Mouse (Mus musculus) CH12.LX (cell line): ENCODE data around the gene Fam19a1. TPM values are rescaled to one million over a fixed set of nuclear protein-coding genes. Genes with fewer than 3 reads are reported as not detected.
A peak's percentile ranks its signal among the peaks of the same experiment; 100 is the strongest.

ENCODE experiments used
- DNase-seq: peaks from one replicate; pipeline ENCODE4 v3.0.0-alpha.2; 2013; ENCODE audit errors: extremely low read depth
- H3K27ac ChIP-seq: 2 replicates; pipeline ENCODE4 v1.5.1; 2012; ENCODE audit warnings: low read depth, mild to moderate bottlenecking, control low read depth, moderate library complexity; ENCODE audit not compliant: insufficient read depth
- H3K27me3 ChIP-seq: replicated peaks from 2 replicates; pipeline ENCODE3; 2012; ENCODE audit warnings: inconsistent platforms
- H3K36me3 ChIP-seq, 2 experiments: replicated peaks in 1 of 2; 2 replicates each; pipeline versions ENCODE3 to v1.6.1; 2012; ENCODE audit warnings: inconsistent platforms in 1 of 2, low read length in 1 of 2, mild to moderate bottlenecking in 1 of 2, mixed read lengths in 1 of 2, moderate library complexity in 1 of 2; ENCODE audit not compliant: control insufficient read depth in 1 of 2, insufficient read depth in 1 of 2
- H3K4me1 ChIP-seq, 2 experiments: 2 replicates each; pipeline ENCODE4 v1.6.1; 2012; ENCODE audit warnings: inconsistent platforms in 1 of 2, moderate library complexity in 1 of 2; ENCODE audit not compliant: insufficient read depth in 2 of 2, control insufficient read depth in 1 of 2
- H3K4me2 ChIP-seq: 2 replicates; pipeline ENCODE4 v1.6.1; 2012; ENCODE audit warnings: low read depth, mild to moderate bottlenecking, control low read depth; ENCODE audit not compliant: poor library complexity, insufficient read depth, severe bottlenecking
- H3K4me3 ChIP-seq, 3 experiments: fragments of 150-350 bp in 1 of 3; sonication (generic) in 1 of 3; replicated peaks in 1 of 3; 2 replicates each; pipeline versions ENCODE3 to v1.5.1; 2011 to 2012; ENCODE audit warnings: low read depth in 2 of 3, low read length in 2 of 3, mild to moderate bottlenecking in 2 of 3, moderate library complexity in 2 of 3, control low read depth in 1 of 3, improper control_type of control experiment in 1 of 3, inconsistent platforms in 1 of 3, mixed read lengths in 1 of 3; ENCODE audit not compliant: poor library complexity in 1 of 3
- H3K79me2 ChIP-seq: replicated peaks from 2 replicates; pipeline ENCODE4 v1.6.1; 2012; ENCODE audit warnings: mild to moderate bottlenecking, moderate library complexity; ENCODE audit not compliant: control insufficient read depth, poor library complexity, insufficient read depth, severe bottlenecking; ENCODE audit errors: extremely low read depth
- H3K9ac ChIP-seq: 2 replicates; pipeline ENCODE4 v1.6.1; 2012; ENCODE audit warnings: low read depth, mild to moderate bottlenecking, control low read depth, moderate library complexity; ENCODE audit not compliant: insufficient read depth
- H3K9me3 ChIP-seq: replicated peaks from 2 replicates; pipeline ENCODE3; 2012; ENCODE audit warnings: low read length, inconsistent platforms, mixed read lengths
- BHLHE40 ChIP-seq: IDR thresholded peaks from 2 replicates; pipeline ENCODE4 v1.6.1; 2011; ENCODE audit warnings: mild to moderate bottlenecking, low read depth, low read length, improper control_type of control experiment
- CHD1 ChIP-seq: IDR thresholded peaks from 2 replicates; pipeline ENCODE4 v1.6.1; 2012; ENCODE audit warnings: low read depth, low read length, improper control_type of control experiment, inconsistent platforms
- CHD2 ChIP-seq: IDR thresholded peaks from 2 replicates; pipeline ENCODE4 v1.6.1; 2011; ENCODE audit warnings: low read length, improper control_type of control experiment
- HCFC1 ChIP-seq: IDR thresholded peaks from 2 replicates; pipeline ENCODE4 v1.6.1; 2012; ENCODE audit warnings: low read depth, mild to moderate bottlenecking, inconsistent platforms, low read length, improper control_type of control experiment
- JUND ChIP-seq: conservative IDR thresholded peaks from 2 replicates; pipeline ENCODE4 v1.6.1; 2011; ENCODE audit warnings: low read depth, low read length, improper control_type of control experiment
- MAFK ChIP-seq: IDR thresholded peaks from 2 replicates; pipeline ENCODE4 v1.6.1; 2011; ENCODE audit warnings: low read length, improper control_type of control experiment; ENCODE audit not compliant: insufficient replicate concordance
- MAX ChIP-seq: IDR thresholded peaks from 2 replicates; pipeline ENCODE4 v1.6.1; 2011; ENCODE audit warnings: low read length, improper control_type of control experiment
- PAX5 ChIP-seq: IDR thresholded peaks from 2 replicates; pipeline ENCODE4 v1.6.1; 2012; ENCODE audit warnings: low read length, inconsistent platforms, mixed read lengths
- POLR2A ChIP-seq: IDR thresholded peaks from 2 replicates; pipeline ENCODE4 v1.6.1; 2011; ENCODE audit warnings: low read depth, mild to moderate bottlenecking, improper control_type of control experiment, low read length
- RAD21 ChIP-seq: IDR thresholded peaks from 2 replicates; pipeline ENCODE4 v1.6.1; 2011; ENCODE audit warnings: low read depth, mild to moderate bottlenecking, low read length, improper control_type of control experiment, moderate library complexity
- SMC3 ChIP-seq: IDR thresholded peaks from 2 replicates; pipeline ENCODE4 v1.6.1; 2011; ENCODE audit warnings: low read depth, low read length, improper control_type of control experiment
- TBP ChIP-seq: conservative IDR thresholded peaks from 2 replicates; pipeline ENCODE4 v1.6.1; 2011; ENCODE audit warnings: low read depth, low read length, improper control_type of control experiment
- TCF12 ChIP-seq: IDR thresholded peaks from 2 replicates; pipeline ENCODE4 v1.6.1; 2014; ENCODE audit warnings: low read depth, mild to moderate bottlenecking, inconsistent platforms, low read length, improper control_type of control experiment
- ZKSCAN1 ChIP-seq: IDR thresholded peaks from 2 replicates; pipeline ENCODE4 v1.6.1; 2012; ENCODE audit warnings: low read depth, inconsistent platforms, low read length, improper control_type of control experiment, borderline replicate concordance
- ZNF384 ChIP-seq: IDR thresholded peaks from 2 replicates; pipeline ENCODE4 v1.6.1; 2012; ENCODE audit warnings: low read depth, low read length, improper control_type of control experiment, inconsistent platforms
- dilution Hi-C: fragments of 300-500 bp; cut with MboI; formaldehyde crosslinking; loops from 2 replicates; pipeline ENCODE4 v1.14.3; 2020; ENCODE audit warnings: low sequenced_read_pairs; ENCODE audit not compliant: extremely low pct_unique_long_range_greater_than_20kb, extremely low pct_ligation_motif_present
- in situ Hi-C: fragments of 300-500 bp; cut with MboI; formaldehyde crosslinking; loops from 3 replicates; pipeline ENCODE4 v1.14.3; 2019; ENCODE audit warnings: low sequenced_read_pairs, low pct_ligation_motif_present, low pct_unique_long_range_greater_than_20kb, mixed read lengths
- polyA plus RNA-seq: library from polyadenylated mRNA; unstranded; fragments of >175 nt; gene quantifications from 2 replicates; pipeline ENCODE4 v1.2.1, GENCODE M21; 2012; ENCODE audit warnings: low read depth; ENCODE audit not compliant: insufficient read length
- total RNA-seq, 2 experiments: library from RNA; depleted of rRNA; stranded (reverse); fragments of 300-350 nt in 1 of 2; fragments of >200 nt in 1 of 2; gene quantifications; 2 replicates each; pipeline ENCODE4 v1.2.3; 2012 to 2014

Fam19a1 gene
- total and polyA plus RNA-seq, 3 experiments = 0.08 TPM; not detected in 2

DNA sequence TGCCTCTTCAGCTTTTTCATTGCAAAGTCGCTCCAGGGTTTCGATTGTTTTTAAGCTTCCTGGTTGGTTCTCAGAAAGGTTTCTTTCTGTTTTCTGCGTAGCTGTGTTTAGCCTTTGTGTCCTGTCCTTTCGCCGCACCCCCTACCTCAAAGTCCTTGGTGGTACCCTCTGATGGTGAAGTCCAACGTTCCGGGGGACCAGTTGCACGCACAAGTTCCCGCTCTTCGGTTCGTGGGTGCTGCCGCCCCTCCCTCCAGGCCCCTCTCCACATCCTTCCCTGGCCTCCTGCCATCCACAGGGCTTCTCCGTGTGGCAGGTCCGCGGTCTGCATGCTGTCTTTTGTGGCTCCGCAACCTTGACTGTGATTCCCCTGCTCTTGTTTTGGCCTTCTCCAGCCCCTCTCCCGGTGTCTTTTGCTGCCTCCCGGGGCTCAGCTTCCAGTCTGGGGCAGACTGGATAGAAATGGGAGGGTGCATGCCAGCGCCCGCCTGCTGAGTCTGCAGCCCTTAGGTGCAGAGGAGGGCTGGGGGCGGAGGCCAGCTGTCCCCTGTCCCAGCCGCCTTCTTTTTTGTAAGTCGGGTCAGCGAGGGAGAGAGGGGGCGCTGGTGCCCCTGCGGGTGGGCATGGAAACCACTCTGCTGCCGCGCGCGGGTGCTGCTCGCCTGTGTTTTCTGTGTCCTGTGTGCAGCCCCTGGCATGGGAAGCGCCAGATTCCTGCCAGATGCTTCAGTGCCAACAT is 3.7 kb downstream of the Fam19a1 start:
- Histone ChIP-seq H3K79me2 (no peaks in the 10 kb centered on the region), H3K9ac (no peak overlapping the region), H3K9me3 (peaks cover 17% of the 10 kb centered on the region), H3K36me3 (no peaks in the 10 kb centered on the region), H3K4me3 (peak overlapping the region in 1 of 3 experiments; percentile 13), H3K27ac (no peak overlapping the region), H3K27me3 (no peaks in the 10 kb centered on the region), H3K4me1 (no peaks in the 10 kb centered on the region), H3K4me2 (no peak overlapping the region)
- in situ Hi-C loops = no loop called here
- dilution Hi-C loops = no loop called here
- TF ChIP-seq ZKSCAN1 (no peak), CHD1 (no peak), ZNF384 (no peak), SMC3 (no peak), CHD2 (no peak), RAD21 (no peak), HCFC1 (no peak), TBP (no peak), MAFK (no peak), JUND (no peak)
- DNase-seq = no peak

DNA sequence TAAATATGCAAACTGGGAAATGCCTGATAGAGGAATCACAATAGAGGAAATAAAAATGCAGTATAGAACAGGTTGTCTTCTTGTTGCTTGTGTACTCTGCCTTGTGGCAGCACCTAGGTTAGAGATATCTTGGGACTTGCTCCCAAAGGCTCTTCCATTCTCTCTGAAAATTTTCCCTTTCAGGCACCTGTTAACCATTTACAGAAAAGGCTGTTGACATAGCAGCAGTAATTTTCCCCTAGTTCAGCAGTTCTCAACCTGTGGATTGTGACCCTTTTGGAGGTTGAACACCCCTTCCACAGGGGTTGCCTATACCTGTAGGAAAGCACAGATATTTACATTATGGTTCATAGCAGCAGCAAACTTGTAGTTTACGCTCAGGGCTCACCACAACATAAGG is 30.4 kb downstream of the Fam19a1 start:
- H3K36me3 ChIP-seq = no peaks in the 10 kb centered on the region
- H3K79me2 ChIP-seq = no peaks in the 10 kb centered on the region
- H3K27me3 ChIP-seq = no peaks in the 10 kb centered on the region
- H3K9me3 ChIP-seq = peaks cover 7% of the 10 kb centered on the region
- no peaks in the 10 kb centered on the region for H3K4me1 ChIP-seq
- TF ChIP-seq PAX5 (no peak), MAX (no peak), RAD21 (no peak), POLR2A (no peak), BHLHE40 (no peak), ZKSCAN1 (no peak), CHD2 (no peak), MAFK (no peak), TCF12 (no peak)
- no peak overlapping the region for H3K27ac ChIP-seq
- no peak overlapping the region for H3K4me3 ChIP-seq
- dilution Hi-C loops = no loop called here
- in situ Hi-C loops = no loop called here
- H3K4me2 ChIP-seq = no peak overlapping the region
- no peak for DNase-seq
- H3K9ac ChIP-seq = no peak overlapping the region
